Mouse (Mus musculus) forebrain, embryonic 15.5 days (tissue): ENCODE results near the gene Tpra1. TPM values are rescaled to one million over a fixed set of nuclear protein-coding genes. Genes with fewer than 3 reads are reported as not detected.
A peak's percentile ranks its signal among the peaks of the same experiment; 100 is the strongest.

Experiments
- ATAC-seq: fragments of 200-750 bp; cut with Nextera tagmentation; replicated peaks from 2 replicates; pipeline ENCODE4 v1.8.0; 2017; ENCODE audit warnings: mild to moderate bottlenecking, moderate TSS enrichment, moderate library complexity
- H3K27ac ChIP-seq: fragments of 300-500 bp; sonication (generic); replicated peaks from 2 replicates; pipeline ENCODE4 v1.5.1; 2015; ENCODE audit warnings: mild to moderate bottlenecking, inconsistent platforms
- H3K27me3 ChIP-seq: fragments of 300-500 bp; sonication (generic); 2 replicates; pipeline ENCODE4 v1.6.1; 2015; ENCODE audit warnings: inconsistent platforms
- H3K36me3 ChIP-seq: fragments of 300-500 bp; sonication (generic); 2 replicates; pipeline ENCODE4 v1.6.1; 2015; ENCODE audit warnings: mild to moderate bottlenecking, inconsistent platforms
- H3K4me1 ChIP-seq: fragments of 300-500 bp; sonication (generic); 2 replicates; pipeline ENCODE4 v1.6.1; 2015; ENCODE audit warnings: inconsistent platforms
- H3K4me2 ChIP-seq: fragments of 300-500 bp; sonication (generic); replicated peaks from 2 replicates; pipeline ENCODE4 v1.6.1; 2015; ENCODE audit warnings: mild to moderate bottlenecking, inconsistent platforms
- H3K4me3 ChIP-seq: fragments of 300-500 bp; sonication (generic); 2 replicates; pipeline ENCODE4 v1.5.1; 2015; ENCODE audit warnings: mild to moderate bottlenecking, inconsistent platforms
- H3K9ac ChIP-seq: fragments of 300-500 bp; sonication (generic); replicated peaks from 2 replicates; pipeline ENCODE4 v1.6.1; 2015; ENCODE audit warnings: mild to moderate bottlenecking, inconsistent platforms
- H3K9me3 ChIP-seq: fragments of 300-500 bp; sonication (generic); 2 replicates; pipeline ENCODE4 v1.6.1; 2016; ENCODE audit warnings: inconsistent platforms
- WGBS: fragments of 180-500 bp; shearing (Covaris S2); methylation state at CpG from one replicate; pipeline ENCODE4 v1.1.7; 2015; ENCODE audit warnings: mixed read lengths; 5-methylcytosine and 5-hydroxymethylcytosine counted together
- polyA plus RNA-seq: library from polyadenylated mRNA; unstranded; fragments of >200 nt; fragmentation: Nextera tagmentation; extraction: Ambion mirVana; gene quantifications from 2 replicates; pipeline ENCODE4 v1.2.1, GENCODE M21; 2015

The Tpra1 gene
- polyA plus RNA-seq = 61.5 and 64.1 TPM in 2 replicates

DNA sequence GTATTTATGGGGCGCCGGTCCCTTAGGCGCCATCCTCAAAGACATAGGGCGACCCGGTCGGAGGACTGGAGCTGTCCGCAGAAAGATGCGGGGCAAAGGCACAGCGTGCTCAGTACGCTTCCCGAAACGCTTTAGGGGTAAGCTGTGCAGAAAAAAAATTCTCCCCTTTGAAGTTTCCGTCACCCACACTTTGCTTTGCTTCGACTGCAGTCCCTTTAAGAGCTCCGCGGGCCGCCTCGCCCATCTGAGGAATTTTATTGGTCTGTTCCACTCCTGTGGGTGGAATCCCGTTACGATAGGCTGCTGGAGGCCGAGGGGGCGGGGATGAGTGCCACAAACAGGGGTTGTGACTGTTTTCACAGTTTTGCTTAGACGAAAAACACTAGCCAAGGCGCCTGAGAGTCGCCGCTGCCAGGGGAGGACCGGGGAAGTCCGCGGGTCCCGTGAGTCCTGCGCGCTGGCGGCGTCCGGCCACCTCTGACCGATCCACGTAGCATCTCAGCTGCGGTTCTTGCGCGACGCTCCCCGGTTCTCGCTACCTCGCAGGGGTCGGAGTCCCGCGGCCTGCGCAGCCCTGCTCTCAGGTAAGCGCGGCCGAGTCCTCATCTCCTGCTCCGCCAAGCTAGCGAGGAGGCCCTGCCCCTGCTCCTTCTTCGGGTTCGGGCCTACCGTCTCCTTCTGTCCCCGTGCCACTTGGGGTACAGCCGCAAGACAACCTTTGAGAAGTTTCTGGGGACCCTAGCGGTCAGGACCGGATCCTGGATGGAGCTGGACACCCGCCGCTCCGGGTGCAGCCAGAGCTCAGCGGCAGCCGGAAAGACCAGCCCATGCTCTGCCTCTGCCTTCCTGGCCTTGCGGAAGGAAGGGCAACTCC lies at the start of gene Tpra1:
TSS of gene Tpra1 (plus strand) at position 305 of the 874 bp plus-strand sequence.
- Histone ChIP-seq H3K4me3 (peak within 1 kb of the TSS; percentile 99), H3K36me3 (no peaks in the 10 kb centered on the region), H3K9me3 (no peaks in the 10 kb centered on the region), H3K27me3 (no peaks in the 10 kb centered on the region), H3K27ac (peak within 1 kb of the TSS; percentile 86), H3K9ac (peak within 1 kb of the TSS; percentile 85), H3K4me2 (peak within 1 kb of the TSS; percentile 97), H3K4me1 (peaks cover 38% of the 10 kb centered on the region)
- peak; percentile 91 for ATAC-seq
- under 1% methylated on average over 66 of the region's 66 CpGs for WGBS

DNA sequence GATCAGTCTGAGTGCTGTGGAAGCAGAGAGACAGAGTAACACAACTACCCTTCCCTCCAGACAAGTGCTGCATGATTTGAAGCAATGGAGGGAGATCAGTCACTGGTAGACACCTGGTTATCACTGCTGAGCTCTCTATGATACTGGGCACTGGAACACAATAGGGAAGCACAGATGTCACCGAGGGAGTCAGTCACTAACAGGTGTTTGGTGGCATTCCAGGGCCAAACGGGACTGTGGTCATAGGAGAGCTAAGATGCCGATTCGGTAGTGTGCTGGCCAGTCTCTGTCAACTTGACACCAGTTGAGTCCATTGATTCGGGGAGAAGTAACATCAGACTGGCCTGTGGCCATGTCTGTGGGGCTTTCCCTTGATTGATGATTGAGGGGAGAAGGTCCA lies 47.5 kb upstream of the Tpra1 start:
- 85% methylated on average over 5 of the region's 5 CpGs for WGBS

GRCm38 (mm10) chr6:88855636-88856035 lies 46.4 kb upstream of the Tpra1 start:
- Histone ChIP-seq H3K9me3 (no peaks in the 10 kb centered on the region), H3K27ac (no peak overlapping the region), H3K9ac (no peak overlapping the region), H3K4me3 (no peak overlapping the region), H3K4me1 (no peaks in the 10 kb centered on the region), H3K4me2 (no peak overlapping the region), H3K27me3 (no peaks in the 10 kb centered on the region), H3K36me3 (peaks cover 65% of the 10 kb centered on the region)
- peak; percentile 30; the same call in 1 of the 2 replicates for ATAC-seq
- 22% methylated on average over 5 of the region's 5 CpGs for WGBS

More for the DNA sequence above, 47.5 kb upstream of the Tpra1 start:
- H3K4me2 ChIP-seq = no peak overlapping the region
- no peak overlapping the region for H3K9ac ChIP-seq
- H3K9me3 ChIP-seq = no peaks in the 10 kb centered on the region
- no peaks in the 10 kb centered on the region for H3K27me3 ChIP-seq
- no peaks in the 10 kb centered on the region for H3K4me1 ChIP-seq
- H3K36me3 ChIP-seq = peaks cover 57% of the 10 kb centered on the region
- H3K4me3 ChIP-seq = no peak overlapping the region
- H3K27ac ChIP-seq = no peak overlapping the region
- no peak for ATAC-seq

- Histone ChIP-seq H3K36me3 (peaks cover 77% of the 10 kb centered on the region), H3K9me3 (peaks cover 5% of the 10 kb centered on the region; the same call in 1 of the 2 replicates), H3K27ac (no peak overlapping the region), H3K9ac (no peak overlapping the region), H3K4me2 (no peak overlapping the region), H3K4me1 (no peaks in the 10 kb centered on the region), H3K4me3 (no peak overlapping the region), H3K27me3 (no peaks in the 10 kb centered on the region)
- no peak for ATAC-seq
- 48% methylated on average over 9 of the region's 9 CpGs for WGBS
Measured at GRCm38 (mm10) chr6:88857249-88857648, 44.8 kb upstream of the Tpra1 start.

DNA sequence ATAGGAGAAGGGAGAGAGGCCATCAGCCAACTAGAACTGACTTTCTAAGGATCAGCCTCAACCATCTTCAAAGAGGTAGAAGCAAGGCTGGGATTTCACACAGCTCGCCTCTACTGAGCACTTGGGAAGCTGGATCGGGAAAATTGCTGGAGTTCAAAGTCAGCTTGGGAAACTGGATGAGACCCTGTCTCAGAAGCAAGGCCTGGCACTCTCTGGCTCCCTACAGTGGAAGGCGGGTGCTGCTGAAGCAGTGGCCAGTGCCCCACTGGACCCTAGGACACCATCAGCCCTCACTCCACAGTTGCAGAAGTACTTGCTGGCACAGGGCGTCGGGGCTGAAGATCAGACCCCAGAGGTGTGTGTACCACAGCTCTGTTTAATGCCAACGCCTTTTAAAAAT lies 44.2 kb upstream of the Tpra1 start:
- 88% methylated on average over 6 of the region's 6 CpGs for WGBS
- Histone ChIP-seq H3K36me3 (peaks cover 80% of the 10 kb centered on the region), H3K9ac (no peak overlapping the region), H3K4me2 (no peak overlapping the region), H3K27me3 (no peaks in the 10 kb centered on the region), H3K4me1 (no peaks in the 10 kb centered on the region), H3K4me3 (no peak overlapping the region), H3K9me3 (peaks cover 6% of the 10 kb centered on the region; the same call in 1 of the 2 replicates), H3K27ac (no peak overlapping the region)
- no peak for ATAC-seq

DNA sequence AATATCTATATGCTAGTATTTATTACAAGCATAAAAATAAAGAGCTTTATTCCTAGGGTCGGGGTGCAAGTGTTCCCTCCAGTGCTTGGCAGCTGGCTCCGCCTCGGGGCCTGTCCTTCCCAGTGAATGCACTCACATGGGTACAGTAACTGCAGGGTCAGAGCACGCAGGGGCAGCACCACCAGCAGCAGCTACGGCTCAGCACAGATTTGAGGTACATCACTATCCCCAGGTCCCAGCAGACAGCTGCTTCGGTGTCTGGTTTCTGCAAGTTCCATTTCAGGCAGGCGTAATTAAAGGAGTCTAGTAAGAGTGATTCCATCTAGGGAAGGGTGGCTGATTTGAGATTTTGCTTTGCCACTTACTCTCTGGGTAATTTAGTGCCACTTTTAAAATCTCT lies 43.7 kb upstream of the Tpra1 start:
- H3K36me3 ChIP-seq = peaks cover 85% of the 10 kb centered on the region
- H3K4me1 ChIP-seq = no peaks in the 10 kb centered on the region
- no peak overlapping the region for H3K4me3 ChIP-seq
- no peak overlapping the region for H3K27ac ChIP-seq
- H3K9me3 ChIP-seq = peaks cover 6% of the 10 kb centered on the region; the same call in 1 of the 2 replicates
- no peak overlapping the region for H3K9ac ChIP-seq
- H3K4me2 ChIP-seq = no peak overlapping the region
- 79% methylated on average over 7 of the region's 7 CpGs for WGBS
- no peaks in the 10 kb centered on the region for H3K27me3 ChIP-seq
- ATAC-seq = no peak

DNA sequence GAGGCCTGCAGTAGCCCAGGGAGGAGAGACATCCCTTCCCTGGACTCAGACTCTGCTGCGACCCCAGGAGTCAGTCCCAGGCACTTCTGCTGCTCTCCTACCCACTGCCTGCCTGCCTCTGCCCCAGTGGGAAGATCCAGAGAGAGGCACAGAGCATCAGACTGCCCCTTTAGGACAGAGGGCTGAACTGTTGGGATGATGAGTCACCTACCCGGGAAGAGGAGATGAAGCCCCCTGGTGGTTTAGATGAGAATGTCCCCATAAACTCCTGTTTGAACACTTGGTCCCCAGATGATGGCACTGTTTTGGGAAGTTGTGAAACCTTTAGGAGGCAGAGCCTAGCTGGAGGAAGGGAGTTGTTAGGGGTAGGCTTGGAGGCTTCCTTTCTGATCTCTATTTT lies 41.1 kb upstream of the Tpra1 start:
- H3K4me3 ChIP-seq = no peak overlapping the region
- H3K27me3 ChIP-seq = no peaks in the 10 kb centered on the region
- H3K27ac ChIP-seq = no peak overlapping the region
- no peak for ATAC-seq
- H3K9ac ChIP-seq = no peak overlapping the region
- H3K9me3 ChIP-seq = peaks cover 6% of the 10 kb centered on the region; the same call in 1 of the 2 replicates
- H3K4me1 ChIP-seq = no peaks in the 10 kb centered on the region
- WGBS = 23% methylated on average over 2 of the region's 2 CpGs
- H3K36me3 ChIP-seq = peaks cover 83% of the 10 kb centered on the region
- no peak overlapping the region for H3K4me2 ChIP-seq

DNA sequence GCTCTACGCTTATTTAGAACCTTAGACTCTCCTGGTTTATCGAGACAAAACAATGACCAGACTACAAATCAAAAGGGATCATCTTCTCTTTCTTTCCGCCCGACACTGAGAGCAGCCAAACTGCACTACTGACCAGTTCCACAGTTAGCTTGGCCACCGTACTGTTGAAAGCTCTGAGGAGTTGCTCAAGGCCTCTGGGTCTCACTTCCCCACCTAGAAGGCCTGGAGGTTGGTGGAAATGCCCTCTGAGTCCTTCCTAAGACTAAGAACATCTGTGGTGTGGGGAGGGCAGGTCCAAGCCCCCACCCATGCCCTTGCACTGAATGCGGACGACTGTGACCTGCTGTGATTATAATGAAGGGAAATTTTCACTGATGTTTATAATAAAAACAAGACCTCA lies 36.3 kb upstream of the Tpra1 start:
- Histone ChIP-seq H3K4me2 (no peak overlapping the region), H3K9me3 (peaks cover 6% of the 10 kb centered on the region; the same call in 1 of the 2 replicates), H3K27ac (no peak overlapping the region), H3K36me3 (peaks cover 46% of the 10 kb centered on the region), H3K9ac (no peak overlapping the region), H3K4me1 (peaks cover 14% of the 10 kb centered on the region), H3K27me3 (no peaks in the 10 kb centered on the region), H3K4me3 (no peak overlapping the region)
- WGBS = 87% methylated on average over 7 of the region's 7 CpGs
- ATAC-seq = no peak

- Histone ChIP-seq H3K27me3 (no peaks in the 10 kb centered on the region), H3K9me3 (no peaks in the 10 kb centered on the region), H3K4me1 (peaks cover 43% of the 10 kb centered on the region), H3K9ac (no peak overlapping the region), H3K4me2 (no peak overlapping the region), H3K36me3 (peaks cover 13% of the 10 kb centered on the region), H3K4me3 (no peak overlapping the region), H3K27ac (0 out of 2 replicates have a peak overlapping the region, but pooled peaks have one; percentile 1)
- 91% methylated on average over 7 of the region's 7 CpGs for WGBS
- no peak for ATAC-seq
Measured at GRCm38 (mm10) chr6:88869459-88869858, 32.6 kb upstream of the Tpra1 start.

- WGBS = 31% methylated on average over 4 of the region's 4 CpGs
- Histone ChIP-seq H3K4me3 (no peak overlapping the region), H3K27me3 (no peaks in the 10 kb centered on the region), H3K36me3 (peaks cover 6% of the 10 kb centered on the region; the same call in 1 of the 2 replicates), H3K27ac (peak overlapping the region; percentile 96), H3K9me3 (no peaks in the 10 kb centered on the region), H3K4me1 (peaks cover 47% of the 10 kb centered on the region), H3K4me2 (no peak overlapping the region), H3K9ac (no peak overlapping the region)
- ATAC-seq = no peak
Measured at GRCm38 (mm10) chr6:88870594-88870993, 31.5 kb upstream of the Tpra1 start.

- Histone ChIP-seq H3K4me3 (peak overlapping the region; percentile 94), H3K4me2 (peak overlapping the region; percentile 75), H3K9me3 (no peaks in the 10 kb centered on the region), H3K36me3 (peaks cover 6% of the 10 kb centered on the region; the same call in 1 of the 2 replicates), H3K9ac (no peak overlapping the region), H3K27me3 (no peaks in the 10 kb centered on the region), H3K27ac (peak overlapping the region; percentile 96), H3K4me1 (peaks cover 47% of the 10 kb centered on the region)
- 11% methylated on average over 8 of the region's 8 CpGs for WGBS
- ATAC-seq = peak; percentile 21
Measured at GRCm38 (mm10) chr6:88871546-88871945, 30.5 kb upstream of the Tpra1 start.

DNA sequence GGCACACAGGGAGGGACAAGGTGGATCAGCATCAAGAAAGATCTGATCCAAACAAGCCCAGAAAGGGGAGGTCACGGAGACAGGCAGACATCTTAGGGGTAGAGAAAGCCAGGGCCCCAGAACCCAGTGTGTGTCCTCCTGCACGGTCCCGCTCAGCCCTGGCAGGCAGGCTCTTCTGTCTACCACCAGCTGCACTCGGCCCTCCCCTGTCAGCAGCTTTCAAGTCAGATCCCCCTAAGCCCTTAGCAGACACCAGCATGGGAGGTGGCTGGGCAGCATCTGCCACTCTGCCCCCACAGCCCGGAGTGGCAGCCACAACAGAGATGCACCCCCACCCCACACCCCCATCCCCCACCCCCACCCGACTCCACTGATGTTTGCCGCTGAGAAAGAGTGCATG lies 29.2 kb upstream of the Tpra1 start:
- H3K4me3 ChIP-seq = peak overlapping the region; percentile 94
- peak overlapping the region; percentile 96 for H3K27ac ChIP-seq
- peaks cover 47% of the 10 kb centered on the region for H3K4me1 ChIP-seq
- H3K9ac ChIP-seq = peak overlapping the region; percentile 95
- WGBS = 12% methylated on average over 7 of the region's 7 CpGs
- no peaks in the 10 kb centered on the region for H3K9me3 ChIP-seq
- peak; percentile 51 for ATAC-seq
- H3K36me3 ChIP-seq = peaks cover 3% of the 10 kb centered on the region; the same call in 1 of the 2 replicates
- peak overlapping the region; percentile 75 for H3K4me2 ChIP-seq
- no peaks in the 10 kb centered on the region for H3K27me3 ChIP-seq
